ENCODE assay signal across 9 mouse cellular contexts in the genomic region with DNA sequence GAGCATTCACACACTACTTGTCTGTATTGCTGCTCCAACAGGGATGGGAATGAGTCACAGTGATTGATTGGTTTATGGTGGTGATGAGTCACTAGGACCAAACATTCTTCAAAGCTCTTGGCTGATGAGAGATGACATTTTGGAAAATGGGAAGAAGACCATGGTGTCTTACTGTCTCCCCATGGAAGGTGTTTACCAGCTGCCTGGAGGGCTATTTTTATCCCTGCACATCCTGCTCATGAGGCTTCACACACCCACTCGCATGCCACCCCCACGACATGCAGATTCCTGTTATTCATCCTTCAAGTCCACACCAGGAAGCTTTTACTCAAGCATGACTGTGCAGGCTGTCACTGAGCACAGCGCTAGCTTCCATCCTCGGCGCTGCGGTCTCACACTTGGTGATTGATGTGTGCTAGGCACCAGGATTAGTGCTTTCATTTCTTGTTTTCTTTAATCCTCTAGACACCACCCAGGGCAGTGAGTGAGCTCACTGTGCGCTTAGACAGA.
DNase-seq lines count a peak whose midpoint lies in the region; ATAC-seq lines count a peak whose summit lies in the region.
"Had no signal": no experiment of that assay in that cellular context is flagged by ENCODE, and none has a peak within 500 bp of the region (broad histone marks: within the 10 kb centered on the region; RNA-seq: fewer than 3 reads in every experiment).

No protein-coding gene starts in this region.

- H3K27ac ChIP-seq in midbrain, embryonic 11.5 days (ENCODE audit: low read depth, low read length) = no peak overlapping the region
- H3K27ac ChIP-seq in midbrain, embryonic 13.5 days = no peak overlapping the region
- H3K27ac ChIP-seq: neural tube, embryonic 13.5 days had no signal

- no peak overlapping the region for H3K4me2 ChIP-seq in midbrain, embryonic 11.5 days
- no peak overlapping the region for H3K4me2 ChIP-seq in midbrain, embryonic 13.5 days (replicated peaks)
- H3K4me2 ChIP-seq: neural tube, embryonic 13.5 days had no signal

- no peak overlapping the region for H3K9ac ChIP-seq in midbrain, embryonic 11.5 days (ENCODE audit: low read length)
- no peak overlapping the region for H3K9ac ChIP-seq in midbrain, embryonic 13.5 days (replicated peaks)
- H3K9ac ChIP-seq: neural tube, embryonic 13.5 days had no signal

- no peaks in the 10 kb centered on the region for H3K4me1 ChIP-seq in midbrain, embryonic 11.5 days (ENCODE audit: control insufficient read depth, insufficient read depth, low read length)
- peaks cover 10% of the 10 kb centered on the region for H3K4me1 ChIP-seq in midbrain, embryonic 13.5 days (replicated peaks)

- no peak for DNase-seq in midbrain, embryonic 11.5 days (ENCODE audit: low spot score, missing footprints)
- peak; percentile 24 for DNase-seq in adrenal gland, postnatal 25 days
- peak; percentile 56 for DNase-seq in layer of hippocampus, adult 9-10 months (ENCODE audit: low spot score)
- DNase-seq in right cerebral cortex, adult 2 months (ENCODE audit: low spot score in 2 of 2) = peak; percentile 87 to 88
- DNase-seq in cerebellum, adult 11-12 months = no peak
- DNase-seq in spleen, adult 18-20 months = no peak
- DNase-seq in testis, postnatal 14 days (ENCODE audit: low spot score) = no peak

- H3K36me3 ChIP-seq in midbrain, embryonic 11.5 days (ENCODE audit: control insufficient read depth, insufficient read depth, low read length) = no peaks in the 10 kb centered on the region
- no peaks in the 10 kb centered on the region for H3K36me3 ChIP-seq in midbrain, embryonic 13.5 days
- H3K36me3 ChIP-seq: neural tube, embryonic 13.5 days had no signal

- 52% methylated on average over 7 of the region's 7 CpGs for WGBS in midbrain, embryonic 11.5 days
- 37% methylated on average over 7 of the region's 7 CpGs for WGBS in midbrain, embryonic 13.5 days

- no peak overlapping the region for H3K4me3 ChIP-seq in midbrain, embryonic 11.5 days (ENCODE audit: low read depth, low read length)
- no peak overlapping the region for H3K4me3 ChIP-seq in midbrain, embryonic 13.5 days (replicated peaks)
- H3K4me3 ChIP-seq: neural tube, embryonic 13.5 days had no signal

- H3K9me3 ChIP-seq in midbrain, embryonic 11.5 days (ENCODE audit: control insufficient read depth, low read length) = no peaks in the 10 kb centered on the region
- no peaks in the 10 kb centered on the region for H3K9me3 ChIP-seq in midbrain, embryonic 13.5 days
- H3K9me3 ChIP-seq: neural tube, embryonic 13.5 days had no signal

- ATAC-seq in midbrain, embryonic 11.5 days (ENCODE audit: low FRiP score) = peak; percentile 33; the same call in 1 of the 2 replicates
- ATAC-seq in midbrain, embryonic 13.5 days = no peak

- no peaks in the 10 kb centered on the region for H3K27me3 ChIP-seq in midbrain, embryonic 11.5 days (ENCODE audit: control insufficient read depth, insufficient read depth, low read length)
- H3K27me3 ChIP-seq in midbrain, embryonic 13.5 days = no peaks in the 10 kb centered on the region
- H3K27me3 ChIP-seq: neural tube, embryonic 13.5 days had no signal

Comparison
In these comparisons a context has a peak if more than half of its experiments do, and no peak if none do; other contexts are left out.
1. DNase-seq: peak in adrenal gland, postnatal 25 days (single experiment), layer of hippocampus, adult 9-10 months (single experiment) and right cerebral cortex, adult 2 months (2 of 2); none in midbrain, embryonic 11.5 days (single experiment), cerebellum, adult 11-12 months (single experiment), spleen, adult 18-20 months (0 of 2) and testis, postnatal 14 days (single experiment).